ENCODE assay signal across 14 mouse cellular contexts in the genomic region with DNA sequence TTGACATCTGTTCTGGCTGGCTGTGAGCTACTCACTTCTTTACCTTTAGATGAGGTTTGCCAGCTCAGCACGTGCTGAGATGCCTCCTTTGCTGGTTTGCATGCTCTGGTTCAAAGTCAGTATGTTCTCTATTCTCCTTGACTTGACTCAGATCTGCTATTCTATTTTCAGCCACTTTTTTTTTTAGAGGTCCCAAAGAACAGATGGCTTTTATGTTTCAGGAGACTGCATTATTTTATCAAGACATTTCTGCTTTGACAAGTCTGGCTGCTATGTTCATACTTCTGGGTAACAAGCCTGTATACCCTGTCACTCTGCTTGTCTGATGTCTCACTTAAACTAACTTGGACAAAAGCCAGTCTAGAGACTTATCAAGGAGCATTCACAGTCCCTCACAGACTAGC.
DNase-seq lines count a peak whose midpoint lies in the region; ATAC-seq and TF ChIP-seq lines count a peak whose summit lies in the region.
"Had no signal": no experiment of that assay in that cellular context is flagged by ENCODE, and none has a peak within 500 bp of the region (broad histone marks: within the 10 kb centered on the region; RNA-seq: fewer than 3 reads in every experiment).

No protein-coding gene starts in this region.

- no peak for DNase-seq in heart, postnatal 36 days
- peak; percentile 59 for DNase-seq in brain, adult 2 months (ENCODE audit: low read depth, low spot score)
- peak; percentile 6 for DNase-seq in left cerebral cortex, postnatal 4 days
- DNase-seq in gastrocnemius, adult 2 months: no peak
- no peak for DNase-seq in gastrocnemius, postnatal 14 days
- DNase-seq: cerebellum, adult 8-10 months; kidney, adult 9 months; retina, postnatal 1 day had no signal

- no peak overlapping the region for H3K4me3 ChIP-seq in heart, embryonic 13.5 days
- no peak overlapping the region for H3K4me3 ChIP-seq in gastrocnemius, adult 2 months
- H3K4me3 ChIP-seq: embryonic facial prominence, embryonic 13.5 days; hindbrain, embryonic 15.5 days had no signal

- TF ChIP-seq CTCF in gastrocnemius, adult 2 months (IDR thresholded peaks at IDR 0.05): no peak

- no peaks in the 10 kb centered on the region for H3K27me3 ChIP-seq in heart, embryonic 13.5 days (replicated peaks)
- H3K27me3 ChIP-seq: embryonic facial prominence, embryonic 13.5 days; hindbrain, embryonic 15.5 days had no signal

- no peak for ATAC-seq in heart, embryonic 13.5 days (ENCODE audit: extremely low read depth, insufficient number of reproducible peaks, low FRiP score, low TSS enrichment)
- peak; percentile 78 for ATAC-seq in common myeloid progenitor, adult 5-6 weeks (replicated peaks; ENCODE audit: low read depth, poor library complexity, severe bottlenecking)
- no peak for ATAC-seq in CD4-positive, CD25-positive, alpha-beta regulatory T cell, adult 4 months

- H3K4me1 ChIP-seq in heart, embryonic 13.5 days: peaks cover 12% of the 10 kb centered on the region
- H3K4me1 ChIP-seq: embryonic facial prominence, embryonic 13.5 days; hindbrain, embryonic 15.5 days had no signal

- no peaks in the 10 kb centered on the region for H3K36me3 ChIP-seq in heart, embryonic 13.5 days
- H3K36me3 ChIP-seq: embryonic facial prominence, embryonic 13.5 days; hindbrain, embryonic 15.5 days had no signal

- H3K27ac ChIP-seq in heart, embryonic 13.5 days (replicated peaks): peak overlapping the region; percentile 56
- no peak overlapping the region for H3K27ac ChIP-seq in gastrocnemius, adult 2 months
- H3K27ac ChIP-seq: embryonic facial prominence, embryonic 13.5 days; hindbrain, embryonic 15.5 days had no signal

- H3K4me2 ChIP-seq in heart, embryonic 13.5 days: no peak overlapping the region
- H3K4me2 ChIP-seq: embryonic facial prominence, embryonic 13.5 days; hindbrain, embryonic 15.5 days; liver, embryonic 11.5 days had no signal

- H3K9me3 ChIP-seq in heart, embryonic 13.5 days: no peaks in the 10 kb centered on the region
- H3K9me3 ChIP-seq: embryonic facial prominence, embryonic 13.5 days; hindbrain, embryonic 15.5 days had no signal

- H3K9ac ChIP-seq in heart, embryonic 13.5 days: no peak overlapping the region
- H3K9ac ChIP-seq: embryonic facial prominence, embryonic 13.5 days; hindbrain, embryonic 15.5 days had no signal

- intact Hi-C loops in heart, postnatal 36 days (cut with DNase I): no loop called here
- intact Hi-C loops in left cerebral cortex, postnatal 4 days (cut with DNase I): no loop called here
- intact Hi-C loops in gastrocnemius, adult 2 months (cut with DNase I): no loop called here
- intact Hi-C loops in gastrocnemius, postnatal 14 days (cut with DNase I; ENCODE audit: low total_unique reads): no loop called here

- 29% methylated on average over 1 of the region's 1 CpGs for WGBS in heart, embryonic 13.5 days

Comparison
In these comparisons a context has a peak if more than half of its experiments do, and no peak if none do; other contexts are left out.
1. DNase-seq: peak in brain, adult 2 months (single experiment) and left cerebral cortex, postnatal 4 days (single experiment); none in heart, postnatal 36 days (0 of 2), gastrocnemius, adult 2 months (single experiment) and gastrocnemius, postnatal 14 days (single experiment).